Mouse (Mus musculus) liver, adult (tissue): ENCODE data around the gene Bcas3.
A peak's percentile ranks its signal among the peaks of the same experiment; 100 is the strongest.

Experiments
- GATA4 ChIP-seq: IDR thresholded peaks from 2 replicates; pipeline ENCODE4 v1.6.1; 2014; ENCODE audit warnings: mild to moderate bottlenecking, low read length; ENCODE audit not compliant: insufficient replicate concordance

Bcas3 gene

GRCm38 (mm10) chr11:85492231-85492630 lies 139.3 kb downstream of the Bcas3 start:
- peak; percentile 92 for TF ChIP-seq GATA4

- TF ChIP-seq GATA4, result no peak
Measured at GRCm38 (mm10) chr11:85492666-85493065, 139.7 kb downstream of the Bcas3 start.

- no peak for TF ChIP-seq GATA4
Measured at GRCm38 (mm10) chr11:85499561-85499960, 146.6 kb downstream of the Bcas3 start.

- no peak for TF ChIP-seq GATA4
Measured at GRCm38 (mm10) chr11:85502031-85502430, 149.1 kb downstream of the Bcas3 start.

GRCm38 (mm10) chr11:85505811-85506210 lies 152.8 kb downstream of the Bcas3 start:
- no peak for TF ChIP-seq GATA4

GRCm38 (mm10) chr11:85509334-85509733 lies 156.4 kb downstream of the Bcas3 start:
- TF ChIP-seq GATA4, result no peak

- TF ChIP-seq GATA4, result no peak
Measured at GRCm38 (mm10) chr11:85511270-85511904, 158.4 kb downstream of the Bcas3 start.

GRCm38 (mm10) chr11:85516724-85517123 lies 163.8 kb downstream of the Bcas3 start:
- no peak for TF ChIP-seq GATA4

- no peak for TF ChIP-seq GATA4
Measured at GRCm38 (mm10) chr11:85518025-85518756, 165.2 kb downstream of the Bcas3 start.

- TF ChIP-seq GATA4, result no peak
Measured at GRCm38 (mm10) chr11:85520236-85520635, 167.3 kb downstream of the Bcas3 start.

- TF ChIP-seq GATA4, result peak; percentile 73; the same call in 1 of the 2 replicates
Measured at GRCm38 (mm10) chr11:85520996-85521395, 168.0 kb downstream of the Bcas3 start.

GRCm38 (mm10) chr11:85523646-85524045 lies 170.7 kb downstream of the Bcas3 start:
- TF ChIP-seq GATA4, result peak; percentile 56; the same call in 1 of the 2 replicates

- no peak for TF ChIP-seq GATA4
Measured at GRCm38 (mm10) chr11:85524186-85524585, 171.2 kb downstream of the Bcas3 start.

- TF ChIP-seq GATA4, result peak; percentile 86; the same call in 1 of the 2 replicates
Measured at GRCm38 (mm10) chr11:85524841-85525500, 172.0 kb downstream of the Bcas3 start.

- no peak for TF ChIP-seq GATA4
Measured at GRCm38 (mm10) chr11:85525501-85525885, 172.5 kb downstream of the Bcas3 start.
